Mouse (Mus musculus) 3T3-L1 (cell line): ENCODE data around the gene Dhx58.

Experiments
- DNase-seq: peaks from one replicate; pipeline ENCODE4 v3.0.0-alpha.2; 2015; ENCODE audit warnings: low read depth, low spot score

Gene Dhx58

DNA sequence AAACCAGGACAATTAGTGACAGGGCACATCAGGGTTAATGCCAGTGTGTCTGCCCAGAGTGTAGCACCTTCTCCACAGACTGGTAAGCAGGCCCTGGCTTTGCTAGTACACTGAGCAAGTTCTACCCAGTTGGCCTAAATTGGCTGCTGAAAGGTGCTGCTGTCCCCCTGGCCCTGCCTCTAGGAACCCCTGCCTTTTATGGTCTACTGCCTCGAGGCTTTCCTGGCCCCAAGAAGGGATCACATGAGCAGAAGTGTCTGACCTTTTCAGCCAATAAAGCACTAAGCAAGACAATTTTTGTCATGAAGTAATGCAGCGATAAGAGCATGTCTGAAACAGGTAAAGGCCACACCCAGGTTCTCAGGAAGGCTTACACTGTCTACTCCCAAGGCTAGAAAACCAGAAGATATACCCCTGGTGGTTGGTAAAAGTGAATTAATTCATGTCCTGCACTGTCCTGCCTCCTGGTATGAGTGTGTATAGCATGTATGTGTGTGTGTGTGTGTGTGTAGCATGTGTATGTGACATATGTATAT is 18.5 kb upstream of the Dhx58 start:
- DNase-seq = no peak

DNA sequence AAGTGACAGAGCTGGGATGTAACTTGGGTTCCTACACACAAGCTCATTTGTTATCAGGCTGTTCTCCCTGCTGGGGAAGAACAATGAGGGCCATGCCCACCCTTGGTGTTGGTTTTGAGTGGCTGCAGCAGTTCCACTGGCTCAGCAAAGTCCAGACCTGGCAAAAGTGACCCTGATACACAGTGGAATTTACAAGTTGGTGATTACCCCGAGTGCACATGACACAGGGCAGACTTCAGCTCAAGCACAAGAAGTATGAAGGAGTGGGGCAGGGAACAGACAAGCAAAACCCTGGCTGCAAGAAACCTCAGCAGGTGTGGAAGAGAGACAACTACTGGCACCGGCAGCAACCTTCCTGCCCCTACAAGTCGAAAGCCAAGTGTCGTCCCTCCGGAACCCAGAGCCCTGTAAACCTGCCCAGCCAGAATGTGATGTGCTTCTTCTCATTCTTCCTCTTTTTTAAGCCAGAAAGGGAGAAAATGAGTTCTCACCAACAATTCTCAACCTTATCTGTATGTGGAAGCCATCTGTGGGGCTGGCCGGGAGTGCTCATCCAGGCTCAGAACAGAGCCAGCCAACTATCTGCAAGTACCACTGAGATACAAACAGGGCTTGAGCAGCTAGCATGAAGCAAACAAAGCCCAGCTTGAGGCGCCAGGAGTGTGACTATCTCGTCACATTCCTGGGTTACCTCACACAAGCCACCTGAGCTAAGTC is 17.9 kb upstream of the Dhx58 start:
- DNase-seq = no peak

DNA sequence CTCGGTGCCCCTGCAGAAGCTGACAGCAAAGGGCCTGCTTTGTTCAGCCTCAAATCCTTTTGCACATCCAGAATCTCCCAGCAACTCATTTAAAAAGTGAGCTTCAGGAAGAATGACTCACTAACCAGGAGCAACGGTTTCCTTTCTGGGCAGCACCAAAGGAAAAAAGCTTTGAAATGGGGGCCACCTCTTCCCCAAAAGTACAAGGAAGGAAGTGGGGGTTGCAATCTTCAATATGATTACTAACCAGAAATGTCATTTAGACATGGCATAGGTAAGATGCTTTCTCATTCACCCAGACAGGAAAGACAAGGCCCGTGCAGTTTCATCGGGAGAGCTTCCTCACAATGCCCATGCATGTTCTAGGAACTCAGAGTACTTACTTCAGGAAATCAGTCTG is 17.2 kb upstream of the Dhx58 start:
- peak; percentile 45 for DNase-seq

DNA sequence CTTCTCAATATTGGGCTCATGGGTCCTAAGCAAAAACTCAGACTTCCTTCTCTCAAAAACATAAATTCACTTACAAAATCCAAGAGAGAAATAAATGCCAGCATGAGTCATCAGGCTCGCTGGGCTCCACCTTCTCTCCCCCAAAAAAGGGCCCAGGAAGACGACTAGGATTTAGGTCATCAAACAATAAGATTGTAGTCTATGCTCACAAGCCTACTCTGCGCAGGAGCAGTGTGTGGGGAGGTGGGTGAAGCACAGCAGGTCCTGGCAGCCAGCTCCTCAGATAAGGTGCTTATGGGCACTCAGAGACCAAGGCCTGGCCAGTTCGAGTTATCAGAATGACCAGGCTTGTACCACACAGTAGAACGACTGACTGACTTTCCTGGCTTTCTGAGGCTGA is 16.3 kb upstream of the Dhx58 start:
- DNase-seq = peak; percentile 69

DNA sequence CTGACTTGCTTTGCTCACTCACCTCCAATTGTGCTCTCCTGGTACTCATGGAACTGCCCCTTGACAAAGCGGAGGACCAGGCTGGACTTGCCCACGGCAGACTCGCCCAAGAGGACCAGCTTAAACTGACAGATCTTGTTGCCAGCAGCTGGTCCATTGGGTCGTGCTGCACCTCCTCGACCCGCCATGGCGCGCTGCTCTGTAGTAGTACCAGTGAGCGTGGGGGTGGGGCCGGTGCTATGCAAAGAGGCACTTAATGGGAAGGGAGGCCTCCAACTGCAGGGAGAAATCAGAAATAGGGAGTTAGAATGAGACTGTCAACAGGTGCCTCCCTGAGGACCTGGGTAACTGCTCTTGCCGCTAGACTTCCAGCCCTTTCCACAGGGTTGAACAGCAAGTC is 15.8 kb upstream of the Dhx58 start:
- no peak for DNase-seq

DNA sequence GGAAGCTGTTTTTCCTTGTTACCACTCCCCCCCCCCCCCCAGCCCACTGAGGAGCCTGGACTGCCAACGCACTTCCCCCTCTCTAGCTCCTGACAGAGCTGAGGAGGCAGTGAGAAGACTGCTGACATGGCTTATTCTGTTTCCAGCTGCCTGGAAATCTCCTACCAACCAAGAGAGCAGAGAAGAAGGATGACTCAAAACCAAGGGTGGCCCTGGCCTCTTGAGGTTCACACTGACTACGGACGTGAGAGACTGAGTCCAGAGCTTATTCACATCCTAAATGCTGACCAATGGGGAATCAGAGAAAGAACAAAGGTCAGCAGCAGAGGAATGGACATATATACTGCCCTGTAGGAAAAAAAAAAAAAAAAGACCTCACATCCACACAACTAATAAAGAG is 15.2 kb upstream of the Dhx58 start:
- no peak for DNase-seq

DNA sequence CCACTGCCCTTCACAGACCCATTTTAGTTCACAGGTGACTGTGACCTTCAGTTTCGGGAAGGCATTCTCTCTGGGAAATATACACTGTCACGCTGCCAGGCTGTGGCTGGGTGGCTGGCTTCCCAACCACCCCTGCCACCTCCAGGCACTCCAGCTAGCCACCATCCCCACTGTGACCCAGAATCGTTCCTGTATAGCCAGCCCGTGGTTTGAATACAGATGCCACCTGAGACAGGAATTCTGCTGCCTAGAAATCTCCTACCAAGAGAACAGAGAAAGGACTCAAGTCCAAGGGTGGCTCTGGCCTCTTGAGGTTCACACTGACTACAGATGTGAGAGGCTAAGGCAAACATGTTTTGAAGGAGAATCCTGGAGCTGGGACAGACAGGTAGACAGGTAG is 14.8 kb upstream of the Dhx58 start:
- no peak for DNase-seq

DNA sequence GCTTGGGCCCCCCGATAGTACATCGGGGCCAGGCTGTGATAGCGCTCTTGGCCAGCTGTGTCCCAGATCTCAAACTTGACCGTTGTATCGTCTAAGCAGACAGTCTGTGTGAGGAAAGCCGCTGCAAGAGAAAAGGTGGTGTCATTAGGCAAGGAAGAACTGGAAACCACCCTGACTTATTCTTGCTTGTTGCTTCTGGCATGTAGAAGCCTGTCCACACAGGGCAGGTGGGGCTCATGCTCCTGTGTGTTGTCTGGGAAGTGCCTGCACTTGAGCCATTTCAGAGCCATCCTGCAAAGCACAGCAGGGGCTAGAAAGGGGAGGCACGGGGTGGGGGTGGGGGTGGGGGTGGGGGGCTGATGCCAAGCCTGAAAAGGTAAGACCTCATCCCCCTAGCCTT is 14.4 kb upstream of the Dhx58 start:
- no peak for DNase-seq

DNA sequence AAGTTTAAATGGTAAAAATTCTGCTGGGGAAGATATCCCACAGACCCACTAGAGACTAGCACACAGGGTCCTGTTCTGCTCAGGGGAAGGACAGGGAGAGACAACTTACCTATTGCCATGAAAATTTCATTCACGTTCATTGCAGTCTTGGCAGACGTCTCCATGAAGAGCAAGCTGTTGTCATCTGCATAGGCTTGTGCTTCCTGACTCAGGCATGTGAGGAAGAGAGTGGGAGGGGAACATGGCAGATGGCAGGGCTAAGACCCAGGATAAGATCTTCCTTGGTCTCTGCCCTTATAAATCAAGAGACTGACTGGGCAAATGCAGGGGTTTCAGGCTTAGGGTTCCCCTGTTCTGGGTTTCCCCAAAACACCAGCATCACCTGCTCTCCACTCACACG is 12.6 kb upstream of the Dhx58 start:
- no peak for DNase-seq

DNA sequence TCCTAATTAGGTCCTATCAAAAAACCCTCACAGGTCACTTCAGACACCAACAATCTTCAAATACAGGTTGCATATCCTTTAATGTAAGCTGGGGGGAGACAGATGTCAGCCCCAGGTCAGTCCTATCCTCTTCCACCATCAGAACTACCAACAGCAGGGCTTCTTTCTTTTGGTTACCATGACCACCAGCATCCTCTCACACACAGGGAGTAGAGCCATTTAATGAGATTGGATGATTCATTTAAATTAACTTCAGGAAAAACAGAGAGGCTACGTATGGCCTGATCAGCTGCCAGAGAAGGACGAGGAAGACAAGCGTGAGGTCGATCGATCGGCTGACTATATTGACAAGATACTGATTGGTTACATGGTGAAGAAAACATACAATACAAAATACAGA is 10.9 kb upstream of the Dhx58 start:
- no peak for DNase-seq

DNA sequence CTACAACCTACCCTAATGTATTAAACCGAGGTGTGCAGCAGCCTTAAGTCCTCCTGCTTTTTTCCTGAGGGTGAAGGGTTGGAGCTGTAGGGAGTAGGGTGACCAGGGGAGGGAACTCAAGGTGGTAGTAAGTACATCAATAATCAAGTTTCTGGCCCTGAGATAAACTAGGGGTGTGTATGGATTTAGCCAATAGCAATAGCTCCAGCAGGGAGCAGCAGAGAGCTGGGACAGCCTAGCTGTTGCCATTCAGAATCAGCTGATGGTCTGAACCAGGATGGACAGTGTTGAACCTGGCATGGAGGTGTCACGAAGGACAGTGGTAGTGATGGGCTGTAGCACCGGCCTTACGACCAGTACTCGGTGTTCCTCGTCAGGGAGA is 10.5 kb upstream of the Dhx58 start:
- DNase-seq = peak; percentile 87

DNA sequence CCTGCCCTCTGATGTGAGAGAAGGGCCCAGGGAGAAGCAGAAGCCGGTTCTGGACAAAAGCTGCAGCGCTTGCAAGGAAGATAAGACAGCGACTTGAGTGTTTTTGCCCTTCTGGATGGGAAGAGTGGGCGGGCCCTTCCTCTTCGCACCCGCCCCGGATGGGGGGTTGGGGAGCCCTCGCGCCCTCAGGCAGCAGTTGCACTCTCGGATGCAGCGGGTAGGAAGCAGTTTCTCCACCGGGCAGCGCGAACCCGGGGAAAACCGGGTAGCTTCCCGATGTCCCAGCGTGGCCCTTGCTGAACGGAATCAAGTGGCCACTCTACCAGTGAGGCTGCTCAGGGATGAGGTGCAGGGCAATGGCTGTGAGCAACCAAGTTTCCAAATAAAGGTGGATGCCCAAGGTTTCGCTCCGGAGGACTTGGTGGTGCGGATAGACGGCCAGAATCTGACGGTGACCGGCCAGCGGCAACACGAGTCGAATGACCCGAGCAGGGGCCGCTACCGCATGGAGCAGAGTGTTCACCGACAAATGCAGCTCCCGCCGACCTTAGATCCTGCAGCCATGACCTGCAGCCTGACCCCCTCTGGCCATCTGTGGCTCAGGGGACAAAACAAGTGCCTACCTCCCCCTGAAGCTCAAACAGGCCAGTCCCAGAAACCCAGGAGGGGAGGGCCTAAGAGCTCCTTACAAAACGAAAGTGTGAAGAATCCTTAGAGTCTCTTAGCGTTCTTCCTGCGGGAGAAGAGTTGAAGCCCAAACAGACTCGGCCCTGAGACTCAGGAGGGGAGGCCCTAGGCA is 9.9 kb upstream of the Dhx58 start, which contains the start of gene Hspb9:
Gene Hspb9 (plus strand): TSS at position 116 of the 799 bp plus-strand sequence.
- DNase-seq = no peak

DNA sequence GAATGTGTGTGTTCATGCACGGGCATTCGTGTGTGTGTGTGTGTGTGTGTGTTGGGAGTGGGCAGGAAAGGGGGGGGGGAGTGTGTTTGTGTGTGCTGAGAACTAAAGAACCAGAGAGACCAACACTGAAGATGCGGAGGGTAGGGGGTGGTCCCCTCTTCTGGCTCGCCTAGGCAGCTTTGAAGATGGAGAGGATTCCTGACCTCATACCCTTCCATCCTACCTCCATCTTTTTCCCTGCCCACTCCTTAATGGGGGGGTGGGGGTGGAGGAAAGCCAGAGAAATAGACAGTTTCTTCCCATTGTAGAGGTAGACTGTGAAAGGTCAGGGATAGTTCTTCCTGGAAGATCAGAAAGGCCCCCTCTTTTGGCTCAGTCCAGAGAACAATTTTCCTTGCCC is 9.1 kb upstream of the Dhx58 start:
- DNase-seq = no peak

DNA sequence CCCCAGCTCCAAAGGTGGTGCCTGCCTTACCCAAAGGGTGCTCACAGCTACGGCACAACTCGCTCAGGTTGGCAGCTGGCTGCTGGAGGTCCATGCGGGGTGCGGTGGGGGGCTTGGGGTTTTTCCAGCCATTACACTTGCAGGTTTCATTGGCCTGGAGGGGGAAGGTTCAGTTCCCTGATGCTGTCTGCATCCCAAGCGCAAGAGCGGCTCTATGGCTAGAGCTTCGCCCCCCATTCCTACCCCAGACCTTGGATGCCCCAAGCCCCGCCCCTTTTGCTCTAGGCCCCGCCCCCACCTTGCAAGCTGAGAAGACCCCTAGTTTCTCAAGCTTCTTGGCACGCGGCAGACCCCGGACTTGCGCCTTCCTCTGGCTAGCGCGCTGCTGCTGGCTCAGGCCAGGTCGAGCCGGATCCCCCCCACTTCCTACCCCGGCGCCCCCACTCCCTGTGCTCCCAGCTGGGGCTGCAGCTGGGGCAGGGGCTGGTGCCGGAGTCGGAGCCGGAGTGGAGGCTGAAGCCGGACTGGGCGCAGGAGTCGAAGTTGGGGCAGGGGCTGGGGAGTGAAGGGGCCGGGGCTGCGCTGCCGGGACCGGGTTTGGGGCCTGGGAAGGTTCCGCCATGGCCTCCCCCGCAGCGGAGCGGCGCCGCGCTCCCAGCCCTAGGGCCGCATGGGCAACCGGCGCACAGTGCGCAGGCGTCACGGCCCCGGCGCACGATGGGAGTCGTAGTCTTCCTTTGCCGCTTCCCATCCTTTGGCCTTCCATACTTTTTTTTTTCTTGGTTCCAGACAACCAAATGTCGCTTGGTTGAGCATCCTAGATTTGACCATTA is 7.9 kb upstream of the Dhx58 start, which contains the start of gene Kat2a:
Gene Kat2a (minus strand): TSS at position 683 of the 833 bp plus-strand sequence.
- peak; percentile 87 for DNase-seq

DNA sequence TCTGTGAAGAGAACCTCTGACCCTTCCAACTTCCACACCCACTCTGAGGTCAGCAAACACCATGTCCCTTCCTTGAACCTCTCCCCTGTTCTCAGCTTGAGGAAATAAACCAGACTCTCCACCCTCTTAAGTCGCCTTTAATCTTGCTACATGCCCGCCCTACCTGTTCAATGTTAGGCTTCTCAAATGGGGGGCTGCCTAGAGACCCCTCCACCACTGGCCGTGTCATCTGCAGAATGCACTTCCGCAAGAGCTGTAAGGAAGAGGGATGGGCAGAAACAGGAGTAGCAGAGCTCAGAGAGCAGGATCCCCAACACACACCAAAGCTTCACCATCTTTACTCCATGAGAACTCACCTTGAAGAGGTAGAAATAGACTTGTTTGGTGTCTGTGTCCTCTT is 6.9 kb upstream of the Dhx58 start:
- no peak for DNase-seq

DNA sequence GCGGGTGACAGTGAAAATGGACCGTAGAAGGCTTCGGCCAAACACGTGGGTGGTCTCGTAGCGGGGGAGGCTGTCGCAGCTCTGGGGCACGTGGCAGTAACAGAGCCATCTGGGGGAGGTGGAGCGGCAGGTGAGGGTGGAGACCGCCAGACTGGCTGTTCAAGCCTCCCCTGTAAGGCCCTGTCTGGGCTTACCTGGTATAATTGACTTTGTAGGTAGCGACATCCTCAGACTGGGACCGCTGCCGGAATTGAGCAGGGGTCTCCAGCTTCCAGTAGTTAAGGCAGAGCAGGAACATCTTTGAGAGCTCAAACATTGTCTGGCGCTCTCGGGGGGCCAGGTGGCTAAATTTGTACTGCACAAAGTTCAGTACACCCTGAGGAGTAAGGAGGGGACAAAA is 6.5 kb upstream of the Dhx58 start:
- DNase-seq = no peak

DNA sequence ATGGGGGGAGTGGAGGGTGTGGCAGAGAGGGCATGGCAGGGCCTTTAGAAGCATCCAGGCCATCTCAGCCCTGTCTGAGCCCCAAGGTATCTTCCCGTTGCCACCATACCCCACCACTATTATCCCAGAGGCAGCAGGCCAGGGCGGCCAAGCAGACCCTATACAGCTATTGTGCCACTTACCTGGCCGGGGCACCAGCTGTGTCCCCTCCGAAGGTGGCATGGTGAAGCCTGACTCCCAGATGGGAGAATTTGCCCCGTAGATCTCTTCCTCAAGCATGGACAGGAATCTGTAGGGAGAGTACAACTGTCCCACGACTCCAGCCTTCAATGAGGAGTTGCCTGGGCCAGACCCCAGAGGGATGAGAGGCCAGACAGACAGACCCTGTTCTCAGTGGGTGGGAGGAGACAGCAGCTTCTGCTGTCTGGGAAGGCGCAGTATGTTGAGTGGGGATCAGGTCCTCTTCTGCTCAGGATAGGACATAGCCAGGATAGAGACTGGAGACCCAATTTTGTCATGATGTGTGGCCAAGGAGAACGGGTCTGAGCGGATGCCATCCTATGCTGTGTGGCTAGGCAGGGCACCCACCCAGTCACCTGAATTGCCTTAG is 5.2 kb upstream of the Dhx58 start:
- no peak for DNase-seq

DNA sequence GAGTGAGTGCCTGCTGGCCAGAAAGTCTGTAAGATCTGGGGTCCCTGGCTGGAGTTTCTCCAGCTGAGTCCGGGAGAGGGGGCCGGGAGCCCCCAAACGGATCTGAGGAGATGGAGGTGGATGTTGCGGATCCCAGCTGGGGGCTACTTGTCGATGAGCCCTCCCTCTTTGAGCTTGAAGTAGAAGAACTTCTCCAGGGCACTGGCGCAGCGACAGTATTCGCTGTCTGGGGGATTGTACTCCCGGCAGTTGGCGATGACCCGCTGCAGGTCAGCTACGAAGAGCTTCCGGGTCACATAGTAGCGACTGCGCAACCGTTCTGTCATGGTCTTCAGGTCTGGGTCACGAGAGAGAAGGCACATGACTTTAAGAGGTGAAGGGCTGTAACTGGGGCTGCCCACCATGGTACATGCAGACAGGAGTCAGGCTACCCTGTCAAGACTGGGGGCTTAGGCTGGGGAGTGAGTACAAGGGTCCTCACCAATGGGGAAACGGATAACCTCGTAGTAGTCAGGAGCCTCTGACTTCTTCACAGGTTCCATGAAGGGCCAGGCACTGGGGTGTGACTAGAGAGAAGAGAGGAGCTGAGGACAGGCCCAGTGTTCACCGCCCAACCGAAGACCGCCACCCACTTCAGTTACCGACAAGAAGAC is 1.1 kb upstream of the Dhx58 start:
- no peak for DNase-seq

DNA sequence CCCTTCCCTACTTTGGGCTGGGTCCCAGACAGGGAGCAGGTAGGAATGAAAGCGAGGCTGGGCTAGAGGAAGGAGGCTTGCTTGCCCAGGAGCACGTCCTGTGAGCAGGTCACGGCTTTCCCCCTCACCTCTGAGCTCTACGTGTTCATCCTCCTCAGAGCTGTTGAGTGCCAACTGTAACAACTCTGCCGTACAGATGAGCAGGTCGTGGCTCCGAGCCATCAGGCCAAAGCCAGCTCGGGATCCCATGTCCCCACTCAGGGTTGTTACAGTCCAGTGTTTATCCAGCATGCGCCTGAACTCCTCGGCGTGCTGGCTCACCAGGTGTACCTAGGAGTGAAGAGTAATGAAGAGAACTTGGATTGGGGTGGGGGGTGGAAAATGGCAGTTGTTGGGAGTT is 705 bp downstream of the Dhx58 start:
- no peak for DNase-seq

DNA sequence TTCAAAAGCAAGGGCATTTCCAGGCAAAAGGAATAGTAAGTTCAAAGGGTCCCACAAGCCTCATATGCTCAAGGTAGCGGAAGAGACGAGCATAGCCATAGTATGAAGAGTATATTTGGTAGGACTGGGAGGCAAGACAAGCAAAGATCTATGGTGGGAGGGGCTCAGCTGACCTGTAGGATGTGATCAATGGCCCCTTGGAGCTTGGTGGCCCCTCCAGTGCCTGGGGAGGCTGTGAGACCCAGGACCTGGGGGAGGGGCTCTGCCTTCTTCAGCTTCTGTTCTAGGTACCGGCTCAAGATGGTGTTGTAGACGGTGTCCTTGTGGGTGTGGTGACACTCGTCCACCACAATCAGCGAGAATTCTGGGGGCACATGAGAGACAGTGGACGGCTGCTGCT is 1.2 kb downstream of the Dhx58 start:
- DNase-seq = no peak
